Mouse (Mus musculus): Measurements from ENCODE around the gene Ccn6. TPM values are rescaled to one million over a fixed set of nuclear protein-coding genes. Genes with fewer than 3 reads are reported as not detected.

The Ccn6 gene
- polyA plus RNA-seq, 1 experiment = not detected

DNA sequence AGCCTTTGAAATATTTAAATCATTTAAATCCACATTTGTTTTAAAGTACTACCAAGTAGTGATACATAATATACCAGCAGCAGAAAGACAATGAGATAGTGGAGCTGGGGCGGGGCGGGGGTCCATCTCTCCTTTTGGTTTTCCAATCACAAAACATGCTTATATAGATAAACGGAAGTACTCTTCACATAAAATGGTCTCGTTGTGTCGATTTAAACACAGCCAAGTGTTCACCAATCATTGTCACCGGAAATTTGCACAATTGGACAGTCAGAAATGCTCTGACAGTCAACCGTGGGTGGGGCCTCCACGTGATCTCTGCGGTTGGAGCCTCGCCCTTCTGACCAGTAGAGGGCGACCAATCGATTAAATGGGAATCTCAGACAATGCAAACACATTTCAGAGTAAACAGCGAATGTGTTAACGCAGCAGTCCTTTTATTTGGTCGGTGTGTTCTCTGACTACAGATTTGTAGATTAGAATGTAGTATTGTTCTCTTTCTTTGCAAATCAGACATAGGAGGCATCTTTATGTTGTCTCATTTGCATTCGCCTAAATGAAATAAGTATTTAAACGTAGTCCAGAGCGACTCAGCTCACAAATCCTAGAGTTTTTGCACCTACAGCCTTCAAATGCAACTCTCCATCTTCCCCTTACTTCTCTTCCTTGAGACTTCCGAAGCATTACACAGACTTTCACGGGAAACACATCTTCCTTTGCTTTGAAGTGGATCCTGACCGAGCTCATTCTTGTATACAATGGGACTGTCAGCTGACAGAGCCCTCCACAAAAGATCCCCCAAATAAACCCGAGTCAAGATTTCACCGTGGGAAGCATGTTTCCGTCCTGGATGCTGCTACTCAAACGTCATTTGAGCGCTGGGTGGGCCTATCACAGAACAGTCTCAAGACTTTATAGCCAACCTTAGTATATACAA is 8.3 kb upstream of the Ccn6 start:
- Histone ChIP-seq H3K4me3 (ENCODE audit: control insufficient read depth, insufficient read depth, low read length) (peak overlapping the region; percentile 44), H3K4me1 (replicated peaks; ENCODE audit: control insufficient read depth, insufficient read depth, low read length) (peaks cover 7% of the 10 kb centered on the region), H3K27me3 (ENCODE audit: control insufficient read depth, insufficient read depth, low read length) (no peaks in the 10 kb centered on the region), H3K27ac (ENCODE audit: control insufficient read depth, insufficient read depth, low read length) (peak overlapping the region; percentile 57), H3K36me3 (ENCODE audit: control insufficient read depth, insufficient read depth, low read length) (no peaks in the 10 kb centered on the region)
- 24% methylated on average over 26 of the region's 26 CpGs for WGBS
- DNase-seq = peak; percentile 91
- TF ChIP-seq CTCF (IDR thresholded peaks at IDR 0.05; ENCODE audit: borderline replicate concordance, control insufficient read depth, extremely low read depth, insufficient read depth, low read length, poor library complexity) (peak; percentile 71; the same call in 1 of the 2 replicates), POLR2A (IDR thresholded peaks at IDR 0.05; ENCODE audit: control insufficient read depth, extremely low read depth, insufficient read depth, low read length, poor library complexity) (no peak)

- Histone ChIP-seq H3K36me3 (ENCODE audit: control insufficient read depth, insufficient read depth, low read length) (no peaks in the 10 kb centered on the region), H3K4me3 (ENCODE audit: control insufficient read depth, insufficient read depth, low read length) (peak overlapping the region; percentile 44), H3K4me1 (replicated peaks; ENCODE audit: control insufficient read depth, insufficient read depth, low read length) (peaks cover 7% of the 10 kb centered on the region), H3K27ac (ENCODE audit: control insufficient read depth, insufficient read depth, low read length) (peak overlapping the region; percentile 57), H3K27me3 (ENCODE audit: control insufficient read depth, insufficient read depth, low read length) (no peaks in the 10 kb centered on the region)
- under 1% methylated on average over 19 of the region's 19 CpGs for WGBS
- peak; percentile 95 for DNase-seq
- TF ChIP-seq CTCF (IDR thresholded peaks at IDR 0.05; ENCODE audit: borderline replicate concordance, control insufficient read depth, extremely low read depth, insufficient read depth, low read length, poor library complexity) (peak; percentile 94), POLR2A (IDR thresholded peaks at IDR 0.05; ENCODE audit: control insufficient read depth, extremely low read depth, insufficient read depth, low read length, poor library complexity) (0 out of 2 replicates have a peak, but pooled peaks have one; percentile 33)
These were observed 7.5 kb upstream of the Ccn6 start for GRCm38 (mm10) chr10:39171134-39171533.

DNA sequence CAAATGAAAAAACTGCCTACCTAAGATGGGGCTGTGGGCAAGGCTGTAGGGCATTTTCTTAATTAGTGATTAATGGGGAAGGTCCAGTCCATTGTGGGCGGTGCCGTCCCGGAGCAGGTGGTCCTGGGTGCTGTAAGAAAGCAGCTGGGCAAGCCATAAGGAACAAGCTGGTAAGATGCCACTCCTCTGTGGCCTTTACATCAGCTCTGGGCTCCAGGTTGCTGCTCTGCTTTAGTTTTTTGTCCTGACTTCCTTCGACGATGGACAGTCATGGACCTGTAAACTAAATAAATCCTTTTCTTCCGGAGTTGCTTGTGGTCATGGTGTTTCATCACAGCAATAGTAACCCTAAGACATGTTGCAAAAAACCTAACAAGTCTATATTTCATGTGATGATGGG is 7.1 kb upstream of the Ccn6 start:
- Histone ChIP-seq H3K27ac (ENCODE audit: control insufficient read depth, insufficient read depth, low read length) (no peak overlapping the region), H3K27me3 (ENCODE audit: control insufficient read depth, insufficient read depth, low read length) (no peaks in the 10 kb centered on the region), H3K4me1 (replicated peaks; ENCODE audit: control insufficient read depth, insufficient read depth, low read length) (peaks cover 7% of the 10 kb centered on the region), H3K4me3 (ENCODE audit: control insufficient read depth, insufficient read depth, low read length) (no peak overlapping the region), H3K36me3 (ENCODE audit: control insufficient read depth, insufficient read depth, low read length) (no peaks in the 10 kb centered on the region)
- no peak for TF ChIP-seq POLR2A (IDR thresholded peaks at IDR 0.05; ENCODE audit: control insufficient read depth, extremely low read depth, insufficient read depth, low read length, poor library complexity)
- 14% methylated on average over 6 of the region's 6 CpGs for WGBS
- peak; percentile 27 for DNase-seq

DNA sequence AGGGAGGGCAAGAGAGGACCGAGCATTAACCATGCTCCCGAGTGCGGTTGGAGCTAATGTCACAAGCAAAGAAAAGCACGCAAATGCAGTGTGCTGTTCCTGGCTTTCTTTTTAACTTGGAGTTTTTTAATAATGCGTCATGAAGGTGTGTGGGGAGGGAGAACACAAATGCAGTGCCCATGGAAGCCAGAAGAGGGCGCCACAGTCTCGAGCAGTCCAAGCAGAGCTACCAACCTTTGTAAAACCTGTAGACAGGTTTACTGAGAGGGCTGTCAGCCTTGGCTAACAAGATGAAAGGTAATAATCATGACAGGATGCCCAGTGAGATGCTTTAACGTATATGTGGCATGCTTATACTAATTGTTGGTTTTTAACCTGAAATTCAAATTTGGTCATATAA is 6.6 kb upstream of the Ccn6 start:
- DNase-seq = peak; percentile 84
- 6% methylated on average over 8 of the region's 8 CpGs for WGBS
- H3K4me1 ChIP-seq (replicated peaks; ENCODE audit: control insufficient read depth, insufficient read depth, low read length) = peaks cover 7% of the 10 kb centered on the region
- TF ChIP-seq POLR2A (IDR thresholded peaks at IDR 0.05; ENCODE audit: control insufficient read depth, extremely low read depth, insufficient read depth, low read length, poor library complexity) (no peak), CTCF (IDR thresholded peaks at IDR 0.05; ENCODE audit: borderline replicate concordance, control insufficient read depth, extremely low read depth, insufficient read depth, low read length, poor library complexity) (peak; percentile 42; the same call in 1 of the 2 replicates)
- H3K36me3 ChIP-seq (ENCODE audit: control insufficient read depth, insufficient read depth, low read length) = no peaks in the 10 kb centered on the region
- no peaks in the 10 kb centered on the region for H3K27me3 ChIP-seq (ENCODE audit: control insufficient read depth, insufficient read depth, low read length)
- H3K27ac ChIP-seq (ENCODE audit: control insufficient read depth, insufficient read depth, low read length) = no peak overlapping the region
- H3K4me3 ChIP-seq (ENCODE audit: control insufficient read depth, insufficient read depth, low read length) = no peak overlapping the region

GRCm38 (mm10) chr10:39169642-39170041 is 6.0 kb upstream of the Ccn6 start:
- Histone ChIP-seq H3K27me3 (ENCODE audit: control insufficient read depth, insufficient read depth, low read length) (no peaks in the 10 kb centered on the region), H3K4me3 (ENCODE audit: control insufficient read depth, insufficient read depth, low read length) (no peak overlapping the region), H3K27ac (ENCODE audit: control insufficient read depth, insufficient read depth, low read length) (no peak overlapping the region), H3K4me1 (replicated peaks; ENCODE audit: control insufficient read depth, insufficient read depth, low read length) (peaks cover 7% of the 10 kb centered on the region), H3K36me3 (ENCODE audit: control insufficient read depth, insufficient read depth, low read length) (no peaks in the 10 kb centered on the region)
- 51% methylated on average over 9 of the region's 9 CpGs for WGBS
- TF ChIP-seq CTCF (IDR thresholded peaks at IDR 0.05; ENCODE audit: borderline replicate concordance, control insufficient read depth, extremely low read depth, insufficient read depth, low read length, poor library complexity) (no peak), POLR2A (IDR thresholded peaks at IDR 0.05; ENCODE audit: control insufficient read depth, extremely low read depth, insufficient read depth, low read length, poor library complexity) (no peak)
- DNase-seq = peak; percentile 13

DNA sequence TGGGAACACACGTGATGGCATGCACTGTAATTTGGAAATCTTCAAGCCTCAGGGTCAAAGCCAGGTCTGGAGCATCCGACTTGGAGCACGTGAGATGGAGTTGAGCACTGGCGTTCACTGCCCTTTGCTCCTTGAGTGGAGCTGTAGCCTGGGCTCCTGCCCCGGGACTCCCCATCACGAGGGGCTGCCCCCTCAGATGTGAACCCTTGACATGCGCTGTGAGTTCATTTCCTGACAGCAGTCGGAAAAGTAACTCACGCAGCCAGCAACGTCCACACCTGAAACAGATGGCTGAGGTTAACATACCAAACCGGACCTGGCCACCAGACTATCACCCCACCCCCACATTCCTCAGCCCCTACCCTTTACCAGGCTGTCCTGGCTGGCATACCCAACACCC is 4.0 kb upstream of the Ccn6 start:
- H3K36me3 ChIP-seq (ENCODE audit: control insufficient read depth, insufficient read depth, low read length) = no peaks in the 10 kb centered on the region
- TF ChIP-seq POLR2A (IDR thresholded peaks at IDR 0.05; ENCODE audit: control insufficient read depth, extremely low read depth, insufficient read depth, low read length, poor library complexity) (no peak), CTCF (IDR thresholded peaks at IDR 0.05; ENCODE audit: borderline replicate concordance, control insufficient read depth, extremely low read depth, insufficient read depth, low read length, poor library complexity) (no peak)
- no peak overlapping the region for H3K4me3 ChIP-seq (ENCODE audit: control insufficient read depth, insufficient read depth, low read length)
- H3K4me1 ChIP-seq (replicated peaks; ENCODE audit: control insufficient read depth, insufficient read depth, low read length) = peaks cover 7% of the 10 kb centered on the region
- no peak overlapping the region for H3K27ac ChIP-seq (ENCODE audit: control insufficient read depth, insufficient read depth, low read length)
- no peaks in the 10 kb centered on the region for H3K27me3 ChIP-seq (ENCODE audit: control insufficient read depth, insufficient read depth, low read length)
- DNase-seq = no peak
- WGBS = 88% methylated on average over 11 of the region's 11 CpGs

Measured in thymus, adult 2 months (tissue).